Comparison of ENCODE assay signal across 8 mouse cellular contexts in the genomic region with DNA sequence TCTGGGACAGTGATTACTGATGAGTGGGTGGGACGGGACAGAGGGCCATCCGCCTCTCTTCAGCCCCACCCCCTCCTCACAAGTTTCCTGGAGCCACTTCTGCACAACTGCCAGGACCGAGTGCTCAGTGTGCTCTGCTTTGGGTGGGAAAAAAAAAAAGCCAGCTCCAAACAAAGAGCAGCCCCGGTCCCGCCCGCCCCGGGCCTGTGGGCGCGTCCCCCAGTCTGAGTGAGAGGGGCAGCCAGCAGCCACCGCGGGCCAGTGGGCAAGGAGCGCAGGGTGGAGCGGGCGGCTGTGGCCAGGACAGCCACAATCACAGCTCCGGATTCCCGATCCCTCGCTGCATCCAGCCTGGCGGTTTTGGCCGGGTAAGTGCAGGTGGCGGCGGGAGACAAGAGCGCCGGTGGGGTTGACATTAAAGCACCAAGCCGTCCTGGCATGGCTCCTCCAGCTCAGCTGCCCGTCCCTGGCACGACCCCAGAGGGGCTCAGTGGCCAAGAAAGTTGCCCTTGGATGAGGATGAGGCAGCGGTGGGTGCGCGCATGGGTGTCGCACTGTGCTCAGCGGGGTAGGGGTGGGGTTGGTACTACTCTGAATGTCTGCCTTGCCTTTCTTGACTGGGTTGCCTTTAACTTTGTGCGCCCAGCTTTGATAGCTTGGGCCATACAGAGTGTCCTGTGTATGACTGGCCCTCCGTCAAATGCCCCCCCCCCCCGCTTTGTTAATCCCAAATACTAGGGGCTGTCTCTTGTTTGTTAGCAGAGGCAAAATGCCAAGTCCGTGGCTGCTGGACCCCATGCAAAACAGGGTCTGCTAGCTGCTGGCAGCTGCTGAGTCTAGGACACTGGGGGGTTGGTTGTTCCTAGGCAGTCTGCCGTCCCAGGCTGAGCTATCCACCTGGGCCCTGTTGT. TPM values are rescaled to one million over a fixed set of nuclear protein-coding genes. Genes with fewer than 3 reads are reported as not detected.
DNase-seq lines count a peak whose midpoint lies in the region; ATAC-seq and TF ChIP-seq lines count a peak whose summit lies in the region.

Tspan11 (plus strand) TSS at position 79 of the 911 bp plus-strand sequence.

- H3K27me3 ChIP-seq in kidney, adult 2 months (replicated peaks; ENCODE audit: control insufficient read depth, insufficient read depth, low read length) = no peaks in the 10 kb centered on the region
- peaks cover 10% of the 10 kb centered on the region for H3K27me3 ChIP-seq in intestine, embryonic 15.5 days (replicated peaks)
- H3K27me3 ChIP-seq in lung, embryonic 15.5 days = no peaks in the 10 kb centered on the region

- H3K4me3 ChIP-seq in kidney, adult 2 months (ENCODE audit: insufficient read depth, low read depth, low read length) = no peak within 1 kb of the TSS
- H3K4me3 ChIP-seq in intestine, embryonic 15.5 days (replicated peaks) = peak within 1 kb of the TSS; percentile 44
- H3K4me3 ChIP-seq in lung, embryonic 15.5 days = peak within 1 kb of the TSS; percentile 57

- no peak within 1 kb of the TSS for H3K27ac ChIP-seq in kidney, adult 2 months (ENCODE audit: insufficient read depth, low read depth, low read length)
- no peak within 1 kb of the TSS for H3K27ac ChIP-seq in intestine, embryonic 15.5 days
- peak within 1 kb of the TSS; percentile 88 for H3K27ac ChIP-seq in lung, embryonic 15.5 days

- peak; percentile 17 for DNase-seq in kidney, adult 2 months
- no peak for DNase-seq in kidney, adult 11 months
- peak; percentile 94 for DNase-seq in brain, embryonic 14.5 days (ENCODE audit: low read depth)
- DNase-seq in gastrocnemius, postnatal 36 days = peak; percentile 43
- peak; percentile 42 for DNase-seq in right cerebral cortex, postnatal 14 days

- WGBS in kidney, adult 2 months = 8% methylated on average over 36 of the region's 36 CpGs
- WGBS in intestine, embryonic 15.5 days = 4% methylated on average over 36 of the region's 36 CpGs
- WGBS in lung, embryonic 15.5 days = 1% methylated on average over 36 of the region's 36 CpGs

- no peaks in the 10 kb centered on the region for H3K9me3 ChIP-seq in intestine, embryonic 15.5 days
- H3K9me3 ChIP-seq in lung, embryonic 15.5 days = no peaks in the 10 kb centered on the region

- H3K9ac ChIP-seq in intestine, embryonic 15.5 days = peak within 1 kb of the TSS; percentile 56
- peak within 1 kb of the TSS; percentile 59 for H3K9ac ChIP-seq in lung, embryonic 15.5 days

- no peaks in the 10 kb centered on the region for H3K36me3 ChIP-seq in kidney, adult 2 months (ENCODE audit: control insufficient read depth, insufficient read depth, low read length)
- H3K36me3 ChIP-seq in intestine, embryonic 15.5 days = no peaks in the 10 kb centered on the region
- no peaks in the 10 kb centered on the region for H3K36me3 ChIP-seq in lung, embryonic 15.5 days

- intact Hi-C loops in gastrocnemius, postnatal 36 days (cut with DNase I) = no loop called here

- peak within 1 kb of the TSS; percentile 91 for H3K4me2 ChIP-seq in intestine, embryonic 15.5 days (replicated peaks)
- peak within 1 kb of the TSS; percentile 96 for H3K4me2 ChIP-seq in lung, embryonic 15.5 days

- TF ChIP-seq CTCF in kidney, adult 2 months (conservative IDR thresholded peaks at IDR 0.05; ENCODE audit: insufficient read depth, insufficient read length, low read depth, low read length) = no peak
- no peak for TF ChIP-seq CTCF in brain, embryonic 14.5 days (IDR thresholded peaks at IDR 0.05; ENCODE audit: borderline replicate concordance, extremely low read depth, insufficient read depth, insufficient read length)

- TF ChIP-seq POLR2A in kidney, adult 2 months (IDR thresholded peaks at IDR 0.05; ENCODE audit: low read depth, low read length) = no peak
- TF ChIP-seq POLR2A in brain, embryonic 14.5 days (IDR thresholded peaks at IDR 0.05; ENCODE audit: borderline replicate concordance, extremely low read depth, insufficient read depth, insufficient read length, poor library complexity, severe bottlenecking) = no peak

- ATAC-seq in intestine, embryonic 15.5 days = peak; percentile 71
- peak; percentile 88 for ATAC-seq in lung, embryonic 15.5 days (ENCODE audit: borderline replicate concordance, extremely low read depth, low FRiP score, low TSS enrichment)
- ATAC-seq in granulocyte monocyte progenitor cell, adult 5-6 weeks (replicated peaks; ENCODE audit: poor library complexity, severe bottlenecking) = no peak

- H3K4me1 ChIP-seq in kidney, adult 2 months (ENCODE audit: control insufficient read depth, insufficient read depth, low read length) = peaks cover 4% of the 10 kb centered on the region; the same call in 1 of the 2 replicates
- peaks cover 10% of the 10 kb centered on the region for H3K4me1 ChIP-seq in intestine, embryonic 15.5 days (replicated peaks)
- peaks cover 26% of the 10 kb centered on the region for H3K4me1 ChIP-seq in lung, embryonic 15.5 days

RNA-seq across cellular contexts. Expression of gene Tspan11, which starts in this region (rescaled TPM):
- polyA plus RNA-seq in kidney, adult 2 months (2012; rRNA removed) = 0.78 and 1.2 TPM in 2 replicates
- 8.0 and 9.2 TPM in 2 replicates for polyA plus RNA-seq in brain, embryonic 14.5 days (2012; rRNA removed)
- total RNA-seq in gastrocnemius, postnatal 36 days (2021) = 1 to 10 TPM in 1 of 2 experiments, under 1 TPM in 1; 0.77 to 2.8 TPM
- 2.9 and 3.2 TPM in 2 replicates for polyA plus RNA-seq in intestine, embryonic 15.5 days (2015; fragmentation: Nextera tagmentation; extraction: Ambion mirVana)
- polyA plus RNA-seq in lung, embryonic 15.5 days (2015; fragmentation: Nextera tagmentation; extraction: Ambion mirVana) = 20.5 and 21.4 TPM in 2 replicates
- not detected in 2 replicates for total RNA-seq in granulocyte monocyte progenitor cell, adult 5-6 weeks (2014; fragmentation: Nextera tagmentation)
- not detected in 2 replicates for total RNA-seq in granulocyte monocyte progenitor cell, adult 5-6 weeks (2017)
